Mouse (Mus musculus): ENCODE results near the gene 4933427D14Rik. TPM values are rescaled to one million over a fixed set of nuclear protein-coding genes. Genes with fewer than 3 reads are reported as not detected.
A peak's percentile ranks its signal among the peaks of the same experiment; 100 is the strongest.
"Not testable (repeated sequence)": the region's sequence is repeated elsewhere in the genome, so short reads cannot be mapped to it uniquely, and the experiment has no call there.

4933427D14Rik gene
- polyA plus RNA-seq, 1 experiment from 2014 or later = 24.3 TPM

DNA sequence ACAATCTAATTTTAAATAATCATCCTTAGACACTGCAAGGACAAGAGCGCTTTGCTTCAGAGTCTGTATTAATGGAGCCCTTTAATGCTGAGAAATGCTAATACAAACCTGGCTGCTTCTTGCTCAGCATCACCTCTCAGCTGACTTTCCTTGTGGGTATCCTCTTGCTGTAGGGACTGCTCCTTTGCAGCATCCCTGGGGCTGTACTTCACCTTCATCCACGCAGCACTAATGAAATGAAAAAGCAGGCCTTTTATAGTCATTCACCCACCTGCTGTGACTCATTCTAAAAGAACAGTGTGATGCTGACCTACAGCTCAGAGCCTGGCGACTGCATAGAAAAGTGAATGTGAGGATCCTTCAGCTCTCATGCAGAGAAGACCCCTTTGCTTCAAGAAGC, 30.7 kb downstream of the 4933427D14Rik start:
- H3K4me1 ChIP-seq (replicated peaks; ENCODE audit: control insufficient read depth, insufficient read depth, low read length) = no peaks in the 10 kb centered on the region
- no peaks in the 10 kb centered on the region for H3K9me3 ChIP-seq (ENCODE audit: control insufficient read depth, low read length)
- no peak overlapping the region for H3K9ac ChIP-seq (replicated peaks; ENCODE audit: low read depth, low read length)
- WGBS = 17% methylated on average over 3 of the region's 3 CpGs
- H3K36me3 ChIP-seq (ENCODE audit: control insufficient read depth, insufficient read depth) = peaks cover 9% of the 10 kb centered on the region
- no peak overlapping the region for H3K4me2 ChIP-seq (ENCODE audit: low read length)
- ATAC-seq = 0 out of 2 replicates have a peak, but pooled peaks have one; percentile 6
- H3K27ac ChIP-seq (ENCODE audit: low read length) = no peak overlapping the region
- no peaks in the 10 kb centered on the region for H3K27me3 ChIP-seq (replicated peaks; ENCODE audit: control insufficient read depth, insufficient read depth, low read length)
- no peak overlapping the region for H3K4me3 ChIP-seq (replicated peaks; ENCODE audit: low read length)

DNA sequence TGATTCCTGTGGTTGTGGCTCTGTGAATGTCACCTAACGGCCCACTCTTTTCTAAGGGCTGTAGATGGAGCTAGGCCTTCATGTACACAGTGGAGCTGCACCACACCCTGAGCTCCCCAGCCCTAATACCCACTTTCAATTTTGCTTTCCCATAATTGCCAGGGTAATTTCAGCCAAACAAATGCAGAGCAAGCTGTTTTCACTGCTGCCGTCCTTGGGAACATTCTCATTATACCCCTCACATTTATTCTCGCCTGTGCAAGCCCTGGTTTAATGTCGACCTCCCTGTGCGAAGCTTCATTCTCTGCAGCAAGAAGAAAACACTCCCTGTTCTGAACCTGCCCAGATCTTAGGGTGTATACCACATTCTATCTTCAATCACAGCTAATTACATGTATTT, 31.3 kb downstream of the 4933427D14Rik start:
- peaks cover 9% of the 10 kb centered on the region for H3K36me3 ChIP-seq (ENCODE audit: control insufficient read depth, insufficient read depth)
- no peak overlapping the region for H3K4me2 ChIP-seq (ENCODE audit: low read length)
- H3K27me3 ChIP-seq (replicated peaks; ENCODE audit: control insufficient read depth, insufficient read depth, low read length) = no peaks in the 10 kb centered on the region
- H3K4me3 ChIP-seq (replicated peaks; ENCODE audit: low read length) = no peak overlapping the region
- H3K4me1 ChIP-seq (replicated peaks; ENCODE audit: control insufficient read depth, insufficient read depth, low read length) = no peaks in the 10 kb centered on the region
- no peak overlapping the region for H3K9ac ChIP-seq (replicated peaks; ENCODE audit: low read depth, low read length)
- 40% methylated on average over 5 of the region's 5 CpGs for WGBS
- no peak overlapping the region for H3K27ac ChIP-seq (ENCODE audit: low read length)
- no peaks in the 10 kb centered on the region for H3K9me3 ChIP-seq (ENCODE audit: control insufficient read depth, low read length)
- peak; percentile 43; the same call in 1 of the 2 replicates for ATAC-seq

DNA sequence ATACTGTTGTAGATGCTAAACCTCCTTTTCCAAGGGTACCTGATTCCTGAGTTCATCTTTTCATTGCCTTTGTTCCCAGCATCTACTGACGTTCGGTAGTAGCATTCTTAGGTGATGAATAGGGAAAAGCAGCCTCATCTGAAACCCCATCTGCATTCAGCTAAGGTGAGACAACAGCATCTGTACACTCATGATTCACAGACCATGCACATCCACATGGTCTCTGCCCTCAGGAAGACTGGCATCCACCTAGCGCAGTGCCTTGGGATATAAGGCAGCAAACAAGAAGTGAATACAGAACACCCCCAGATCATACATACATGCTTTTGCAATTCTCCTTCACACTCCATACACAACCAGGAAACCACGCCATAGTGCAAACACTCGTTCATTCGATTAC, 32.5 kb downstream of the 4933427D14Rik start:
- no peak for ATAC-seq
- 92% methylated on average over 6 of the region's 6 CpGs for WGBS
- H3K4me2 ChIP-seq (ENCODE audit: low read length) = no peak overlapping the region

DNA sequence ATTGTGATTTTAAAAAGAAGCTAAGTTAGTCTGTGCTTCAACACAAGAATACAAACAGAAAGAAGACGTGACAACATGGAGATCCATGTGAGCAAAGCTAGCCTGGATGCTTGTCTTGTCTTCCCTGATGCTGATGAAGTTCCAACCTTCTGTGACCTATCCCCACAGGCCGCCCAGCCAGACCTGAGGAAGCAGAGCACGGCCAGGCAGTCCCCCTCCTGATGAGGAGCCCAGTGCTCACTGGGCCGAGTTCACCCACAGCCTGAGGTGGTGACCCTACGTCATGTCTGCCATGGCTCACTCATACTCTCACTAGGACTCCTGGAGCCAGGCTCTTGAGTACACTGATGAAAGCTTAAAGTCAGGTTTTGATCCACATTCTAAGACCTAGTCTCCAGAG, 33.8 kb downstream of the 4933427D14Rik start:
- ATAC-seq = no peak
- 96% methylated on average over 5 of the region's 5 CpGs for WGBS
- H3K4me1 ChIP-seq (replicated peaks; ENCODE audit: control insufficient read depth, insufficient read depth, low read length) = no peaks in the 10 kb centered on the region
- H3K36me3 ChIP-seq (ENCODE audit: control insufficient read depth, insufficient read depth) = peaks cover 11% of the 10 kb centered on the region
- H3K4me2 ChIP-seq (ENCODE audit: low read length) = no peak overlapping the region
- H3K27me3 ChIP-seq (replicated peaks; ENCODE audit: control insufficient read depth, insufficient read depth, low read length) = no peaks in the 10 kb centered on the region
- H3K9me3 ChIP-seq (ENCODE audit: control insufficient read depth, low read length) = no peaks in the 10 kb centered on the region
- no peak overlapping the region for H3K27ac ChIP-seq (ENCODE audit: low read length)
- H3K4me3 ChIP-seq (replicated peaks; ENCODE audit: low read length) = no peak overlapping the region
- no peak overlapping the region for H3K9ac ChIP-seq (replicated peaks; ENCODE audit: low read depth, low read length)

More for the DNA sequence above, 32.5 kb downstream of the 4933427D14Rik start:
- no peaks in the 10 kb centered on the region for H3K9me3 ChIP-seq (ENCODE audit: control insufficient read depth, low read length)
- H3K4me3 ChIP-seq (replicated peaks; ENCODE audit: low read length) = no peak overlapping the region
- no peaks in the 10 kb centered on the region for H3K27me3 ChIP-seq (replicated peaks; ENCODE audit: control insufficient read depth, insufficient read depth, low read length)
- H3K36me3 ChIP-seq (ENCODE audit: control insufficient read depth, insufficient read depth) = peaks cover 9% of the 10 kb centered on the region
- H3K4me1 ChIP-seq (replicated peaks; ENCODE audit: control insufficient read depth, insufficient read depth, low read length) = no peaks in the 10 kb centered on the region
- H3K9ac ChIP-seq (replicated peaks; ENCODE audit: low read depth, low read length) = no peak overlapping the region
- no peak overlapping the region for H3K27ac ChIP-seq (ENCODE audit: low read length)

DNA sequence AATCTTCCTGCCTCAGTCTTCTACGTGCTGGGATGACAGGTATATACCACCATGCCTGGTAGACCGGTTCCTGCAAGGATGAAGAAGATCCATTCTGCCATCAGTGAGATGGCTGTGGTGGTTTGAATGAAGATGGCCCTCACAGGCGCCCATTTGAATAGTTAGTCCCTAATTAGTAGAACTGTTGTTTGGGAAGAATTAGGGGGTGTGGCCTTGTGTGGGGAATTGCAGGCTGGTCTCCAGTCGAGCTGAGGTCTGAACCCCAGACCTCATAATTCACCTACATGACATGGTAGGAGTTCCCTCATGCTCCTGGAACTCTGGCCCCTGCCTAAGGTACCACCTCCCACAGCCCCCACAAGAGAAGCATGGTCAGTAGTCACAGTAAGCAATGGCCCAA, 35.4 kb downstream of the 4933427D14Rik start:
- H3K9me3 ChIP-seq (ENCODE audit: control insufficient read depth, low read length); ATAC-seq; H3K27me3 ChIP-seq (replicated peaks; ENCODE audit: control insufficient read depth, insufficient read depth, low read length); H3K4me1 ChIP-seq (replicated peaks; ENCODE audit: control insufficient read depth, insufficient read depth, low read length); H3K9ac ChIP-seq (replicated peaks; ENCODE audit: low read depth, low read length); H3K27ac ChIP-seq (ENCODE audit: low read length); H3K4me2 ChIP-seq (ENCODE audit: low read length); H3K4me3 ChIP-seq (replicated peaks; ENCODE audit: low read length): not testable (repeated sequence)
- 77% methylated on average over 4 of the region's 4 CpGs for WGBS
- peaks cover 14% of the 10 kb centered on the region for H3K36me3 ChIP-seq (ENCODE audit: control insufficient read depth, insufficient read depth)

DNA sequence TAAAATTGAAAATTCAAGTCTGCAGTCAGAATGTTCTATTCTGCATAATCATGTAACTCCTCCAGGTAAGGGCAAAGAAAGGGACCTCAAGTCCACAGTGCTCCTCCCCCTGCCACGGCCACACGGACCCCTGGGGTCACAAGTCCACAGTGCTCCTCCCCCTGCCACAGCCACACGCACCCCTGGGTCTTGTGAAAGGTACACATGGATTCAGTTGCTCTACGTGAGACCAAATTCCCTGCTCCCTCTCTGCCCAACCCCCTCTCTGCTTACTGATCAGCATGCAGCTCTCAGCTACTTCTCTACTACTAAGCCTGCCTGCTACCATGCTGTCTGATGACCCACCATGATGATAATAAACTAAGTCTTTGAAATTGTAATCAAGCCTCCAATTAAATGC, 37.4 kb downstream of the 4933427D14Rik start:
- H3K36me3 ChIP-seq (ENCODE audit: control insufficient read depth, insufficient read depth) = peaks cover 27% of the 10 kb centered on the region
- H3K9ac ChIP-seq (replicated peaks; ENCODE audit: low read depth, low read length) = no peak overlapping the region
- ATAC-seq = no peak
- no peak overlapping the region for H3K27ac ChIP-seq (ENCODE audit: low read length)
- WGBS = 89% methylated on average over 4 of the region's 4 CpGs
- H3K4me1 ChIP-seq (replicated peaks; ENCODE audit: control insufficient read depth, insufficient read depth, low read length) = no peaks in the 10 kb centered on the region
- H3K9me3 ChIP-seq (ENCODE audit: control insufficient read depth, low read length) = no peaks in the 10 kb centered on the region
- no peaks in the 10 kb centered on the region for H3K27me3 ChIP-seq (replicated peaks; ENCODE audit: control insufficient read depth, insufficient read depth, low read length)
- H3K4me2 ChIP-seq (ENCODE audit: low read length) = no peak overlapping the region
- H3K4me3 ChIP-seq (replicated peaks; ENCODE audit: low read length) = no peak overlapping the region

DNA sequence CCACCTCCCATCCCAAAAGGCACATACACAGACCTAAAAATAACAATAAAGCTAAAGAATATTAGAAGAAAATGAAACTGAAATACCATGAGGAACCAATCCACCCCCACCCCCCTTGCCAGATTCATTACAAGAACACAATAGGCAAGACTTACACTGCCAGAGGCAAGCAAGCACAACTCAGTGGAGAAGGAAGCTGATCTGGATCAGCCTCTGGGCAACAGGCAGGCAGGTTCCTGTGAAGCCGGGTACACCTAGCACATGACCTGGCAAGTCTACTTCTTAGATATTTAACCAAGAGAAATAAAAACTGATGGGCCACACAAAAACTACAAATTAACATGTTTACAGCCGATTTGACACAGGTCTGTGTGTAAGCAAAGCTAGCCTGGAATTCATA, 44.1 kb downstream of the 4933427D14Rik start:
- Histone ChIP-seq H3K9me3 (ENCODE audit: control insufficient read depth, low read length) (no peaks in the 10 kb centered on the region), H3K4me2 (ENCODE audit: low read length) (no peak overlapping the region), H3K36me3 (ENCODE audit: control insufficient read depth, insufficient read depth) (peaks cover 21% of the 10 kb centered on the region), H3K9ac (replicated peaks; ENCODE audit: low read depth, low read length) (no peak overlapping the region), H3K27ac (ENCODE audit: low read length) (no peak overlapping the region), H3K27me3 (replicated peaks; ENCODE audit: control insufficient read depth, insufficient read depth, low read length) (no peaks in the 10 kb centered on the region), H3K4me1 (replicated peaks; ENCODE audit: control insufficient read depth, insufficient read depth, low read length) (no peaks in the 10 kb centered on the region), H3K4me3 (replicated peaks; ENCODE audit: low read length) (no peak overlapping the region)
- ATAC-seq = no peak
- WGBS = 99% methylated on average over 2 of the region's 2 CpGs

DNA sequence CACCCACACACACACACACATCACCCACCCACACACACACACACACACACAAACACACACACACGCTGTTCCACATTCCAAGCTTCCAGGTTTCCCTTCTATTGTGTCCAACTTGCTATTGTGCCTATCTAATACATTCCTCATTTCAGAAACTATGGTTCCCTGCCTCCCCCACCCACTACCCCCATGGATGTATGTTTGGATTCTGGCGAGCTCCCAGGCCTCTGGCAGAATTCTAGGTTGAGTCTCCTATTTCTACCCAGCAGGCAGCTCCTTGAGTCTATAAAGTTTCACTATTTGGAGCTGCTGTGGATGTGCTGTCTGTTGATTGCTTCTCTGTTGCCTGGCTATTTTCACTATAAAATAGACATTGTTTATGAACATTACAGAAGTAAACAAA, 50.6 kb downstream of the 4933427D14Rik start:
- no peak overlapping the region for H3K4me3 ChIP-seq (replicated peaks; ENCODE audit: low read length)
- no peak overlapping the region for H3K9ac ChIP-seq (replicated peaks; ENCODE audit: low read depth, low read length)
- H3K9me3 ChIP-seq (ENCODE audit: control insufficient read depth, low read length) = no peaks in the 10 kb centered on the region
- ATAC-seq = no peak
- no peaks in the 10 kb centered on the region for H3K27me3 ChIP-seq (replicated peaks; ENCODE audit: control insufficient read depth, insufficient read depth, low read length)
- no peak overlapping the region for H3K4me2 ChIP-seq (ENCODE audit: low read length)
- H3K36me3 ChIP-seq (ENCODE audit: control insufficient read depth, insufficient read depth) = peaks cover 14% of the 10 kb centered on the region
- no peak overlapping the region; the same call in 1 of the 2 replicates for H3K27ac ChIP-seq (ENCODE audit: low read length)
- H3K4me1 ChIP-seq (replicated peaks; ENCODE audit: control insufficient read depth, insufficient read depth, low read length) = peaks cover 12% of the 10 kb centered on the region
- WGBS = 61% methylated on average over 2 of the region's 2 CpGs

DNA sequence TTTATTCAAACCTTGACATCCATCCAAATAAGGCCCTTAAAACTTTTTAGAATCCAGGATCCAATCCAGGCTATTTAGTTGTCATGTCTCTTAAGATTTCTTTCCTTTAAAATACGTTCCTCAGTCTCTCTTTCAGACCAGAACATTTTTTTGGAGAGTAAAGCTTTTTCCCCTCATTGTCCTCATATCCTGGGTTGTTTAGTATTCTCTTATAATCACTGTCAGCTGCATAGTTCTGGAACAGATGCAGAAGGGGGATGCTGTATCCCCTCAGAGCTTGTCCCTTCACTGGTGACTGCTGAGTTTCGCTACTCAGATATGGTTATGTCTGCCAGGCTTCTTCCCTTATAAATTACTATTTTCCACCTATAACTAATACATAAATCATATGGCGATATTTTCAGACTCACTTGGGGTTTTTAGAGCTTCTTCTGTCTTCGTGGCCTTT, 51.3 kb downstream of the 4933427D14Rik start:
- Histone ChIP-seq H3K36me3 (ENCODE audit: control insufficient read depth, insufficient read depth) (peaks cover 14% of the 10 kb centered on the region), H3K9ac (replicated peaks; ENCODE audit: low read depth, low read length) (no peak overlapping the region), H3K27ac (ENCODE audit: low read length) (peak overlapping the region; percentile 43; the same call in 1 of the 2 replicates)

More for the DNA sequence above, 51.3 kb downstream of the 4933427D14Rik start:
- Histone ChIP-seq H3K4me3 (replicated peaks; ENCODE audit: low read length) (no peak overlapping the region), H3K9me3 (ENCODE audit: control insufficient read depth, low read length) (no peaks in the 10 kb centered on the region), H3K4me1 (replicated peaks; ENCODE audit: control insufficient read depth, insufficient read depth, low read length) (peaks cover 12% of the 10 kb centered on the region), H3K27me3 (replicated peaks; ENCODE audit: control insufficient read depth, insufficient read depth, low read length) (no peaks in the 10 kb centered on the region), H3K4me2 (ENCODE audit: low read length) (no peak overlapping the region)
- ATAC-seq = no peak
- WGBS = 63% methylated on average over 4 of the region's 4 CpGs
